Mouse (Mus musculus) R1 (cell line): ENCODE measurements at regions not wholly inside any gene's neighbourhood (a gene's known extent, or its start where the extent isn't known, plus 50 kb on each side); places are given as distances from the start of the nearest gene placed in this dataset.

Experiments used
- DNase-seq: peaks from one replicate; pipeline ENCODE4 v3.0.0-alpha.2; 2018; ENCODE audit warnings: low read depth, low spot score

- no peak for DNase-seq
Observed at GRCm38 (mm10) chr4:78785378-78785774, 573.6 kb upstream of the Ptprd start.

GRCm38 (mm10) chr4:78784675-78785377 lies 573.1 kb upstream of the Ptprd start:
- DNase-seq = no peak

GRCm38 (mm10) chr4:78784036-78784435 lies 572.3 kb upstream of the Ptprd start:
- no peak for DNase-seq

- peak; percentile 77 for DNase-seq
Observed at GRCm38 (mm10) chr4:78782751-78783150, 571.0 kb upstream of the Ptprd start.

- no peak for DNase-seq
Observed at GRCm38 (mm10) chr4:78773867-78774266, 562.1 kb upstream of the Ptprd start.

- DNase-seq = no peak
Observed at GRCm38 (mm10) chr4:78736026-78736425, 524.3 kb upstream of the Ptprd start.
